Comparison of ENCODE assay signal across 8 mouse cellular contexts in the genomic region with DNA sequence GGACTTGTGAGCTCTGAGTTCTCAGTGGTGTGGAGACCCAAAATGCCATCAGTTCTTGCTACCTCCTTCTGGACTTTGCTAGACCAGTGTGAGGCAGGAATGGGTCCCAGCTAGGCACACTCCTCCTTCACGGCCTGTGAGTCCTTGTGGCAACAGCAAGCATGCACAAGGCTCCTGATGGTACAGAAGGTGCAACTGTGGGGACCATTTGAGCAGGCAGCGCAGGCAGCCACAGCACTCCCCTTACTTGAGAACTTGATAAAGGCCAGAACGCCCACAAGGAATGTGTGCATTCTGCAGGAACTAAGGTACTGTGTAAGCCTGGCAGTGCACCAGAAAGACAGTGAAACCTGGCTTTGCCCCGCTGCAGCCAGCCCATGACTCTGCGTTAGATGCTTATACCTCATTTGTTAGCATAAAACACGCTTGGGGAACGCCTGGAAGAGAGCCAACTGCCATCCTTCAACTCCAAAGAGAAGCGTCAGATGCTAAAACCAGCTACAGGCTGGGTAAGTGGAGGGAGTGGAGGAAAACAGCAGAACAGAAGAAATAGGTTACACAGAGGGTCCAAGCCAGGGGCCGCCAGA. TPM values are rescaled to one million over a fixed set of nuclear protein-coding genes. Genes with fewer than 3 reads are reported as not detected.
DNase-seq lines count a peak whose midpoint lies in the region; ATAC-seq and TF ChIP-seq lines count a peak whose summit lies in the region.

No protein-coding gene starts in this region.

- H3K4me2 ChIP-seq in limb, embryonic 12.5 days, result no peak overlapping the region
- no peak overlapping the region for H3K4me2 ChIP-seq in intestine, postnatal 0 days (replicated peaks; ENCODE audit: low read depth)

- H3K4me1 ChIP-seq in limb, embryonic 12.5 days (replicated peaks), result peaks cover 6% of the 10 kb centered on the region
- H3K4me1 ChIP-seq in limb, embryonic 10.5 days, result 0 out of 2 replicates have a peak, but pooled peaks cover 3% of the 10 kb centered on the region
- peaks cover 13% of the 10 kb centered on the region for H3K4me1 ChIP-seq in intestine, postnatal 0 days (replicated peaks; ENCODE audit: control insufficient read depth, insufficient read depth, low read length)

- ATAC-seq in limb, embryonic 12.5 days (ENCODE audit: insufficient number of reproducible peaks, insufficient read depth, low FRiP score, low TSS enrichment, low read depth), result no peak
- ATAC-seq in intestine, postnatal 0 days, result no peak

- peaks cover 7% of the 10 kb centered on the region; the same call in 1 of the 2 replicates for H3K9me3 ChIP-seq in limb, embryonic 12.5 days
- H3K9me3 ChIP-seq in limb, embryonic 10.5 days (replicated peaks), result no peaks in the 10 kb centered on the region
- H3K9me3 ChIP-seq in intestine, postnatal 0 days (ENCODE audit: control insufficient read depth), result no peaks in the 10 kb centered on the region

- peak; percentile 34 for DNase-seq in adrenal gland, adult 2 months
- no peak for DNase-seq in adrenal gland, adult 18-20 months (ENCODE audit: low spot score in 2 of 2)
- no peak for DNase-seq in limb, embryonic 10.5 days (ENCODE audit: low spot score)
- peak; percentile 80 to 81 for DNase-seq in right cerebral cortex, adult 2 months (ENCODE audit: low spot score in 2 of 2)
- DNase-seq in spleen, postnatal 4 days (ENCODE audit: low spot score in 2 of 2), result no peak
- DNase-seq in spleen, postnatal 36 days (ENCODE audit: low spot score in 2 of 2), result no peak

- no peak overlapping the region for H3K9ac ChIP-seq in limb, embryonic 12.5 days (replicated peaks)
- H3K9ac ChIP-seq in intestine, postnatal 0 days (ENCODE audit: low read depth, low read length), result no peak overlapping the region

- H3K4me3 ChIP-seq in limb, embryonic 12.5 days (replicated peaks), result no peak overlapping the region
- no peak overlapping the region for H3K4me3 ChIP-seq in limb, embryonic 10.5 days
- no peak overlapping the region for H3K4me3 ChIP-seq in intestine, postnatal 0 days (ENCODE audit: low read depth, low read length)

- H3K27ac ChIP-seq in limb, embryonic 12.5 days, result peak overlapping the region; percentile 54
- no peak overlapping the region for H3K27ac ChIP-seq in limb, embryonic 10.5 days
- H3K27ac ChIP-seq in intestine, postnatal 0 days (ENCODE audit: low read depth, low read length), result no peak overlapping the region

- 0 out of 2 replicates have a peak, but pooled peaks have one; percentile 6 for TF ChIP-seq CTCF in intestine, postnatal 0 days (IDR thresholded peaks at IDR 0.05; ENCODE audit: low read depth)

- 74% methylated on average over 9 of the region's 9 CpGs for WGBS in limb, embryonic 12.5 days
- 88% methylated on average over 9 of the region's 9 CpGs for WGBS in limb, embryonic 10.5 days
- WGBS in intestine, postnatal 0 days, result 55% methylated on average over 9 of the region's 9 CpGs

- no peaks in the 10 kb centered on the region for H3K36me3 ChIP-seq in limb, embryonic 12.5 days
- H3K36me3 ChIP-seq in limb, embryonic 10.5 days, result no peaks in the 10 kb centered on the region
- no peaks in the 10 kb centered on the region for H3K36me3 ChIP-seq in intestine, postnatal 0 days (ENCODE audit: control insufficient read depth, insufficient read depth)

- H3K27me3 ChIP-seq in limb, embryonic 12.5 days, result 0 out of 2 replicates have a peak, but pooled peaks cover 5% of the 10 kb centered on the region
- H3K27me3 ChIP-seq in limb, embryonic 10.5 days (ENCODE audit: low read depth, poor library complexity, severe bottlenecking), result no peaks in the 10 kb centered on the region
- H3K27me3 ChIP-seq in intestine, postnatal 0 days (replicated peaks; ENCODE audit: control insufficient read depth, insufficient read depth, low read length), result no peaks in the 10 kb centered on the region

RNA-seq across cellular contexts. Expression of a gene that starts 19.8 kb away (rescaled TPM):
- total RNA-seq in adrenal gland, adult 2 months (2021), result under 1 TPM; 0.03 to 0.12 TPM
- polyA plus RNA-seq in adrenal gland, adult 2 months (2012; rRNA removed), result under 0.01 and 0.12 TPM in 2 replicates
- total RNA-seq in adrenal gland, adult 18-20 months (2021), result under 1 TPM in 1 of 2 experiments, not detected in 1; 0.03 TPM
- polyA plus RNA-seq in limb, embryonic 12.5 days (2016; fragmentation: Nextera tagmentation; extraction: Ambion mirVana), result 0.24 and 0.25 TPM in 2 replicates
- polyA plus RNA-seq in limb, embryonic 10.5 days (2016; fragmentation: Nextera tagmentation; extraction: Ambion mirVana), result 0.23 and 0.24 TPM in 2 replicates
- 0.03 and 0.05 TPM in 2 replicates for polyA plus RNA-seq in intestine, postnatal 0 days (2015; fragmentation: Nextera tagmentation; extraction: Ambion mirVana)

Comparison
In these comparisons a context has a peak if more than half of its experiments do, and no peak if none do; other contexts are left out.
1. DNase-seq: peak in adrenal gland, adult 2 months (single experiment) and right cerebral cortex, adult 2 months (2 of 2); none in adrenal gland, adult 18-20 months (0 of 2), limb, embryonic 10.5 days (single experiment), spleen, postnatal 4 days (0 of 2) and spleen, postnatal 36 days (0 of 2).